Mouse (Mus musculus): ENCODE measurements at regions not wholly inside any gene's neighbourhood (a gene's known extent, or its start where the extent isn't known, plus 50 kb on each side); places are given as distances from the start of the nearest gene placed in this dataset.

DNA sequence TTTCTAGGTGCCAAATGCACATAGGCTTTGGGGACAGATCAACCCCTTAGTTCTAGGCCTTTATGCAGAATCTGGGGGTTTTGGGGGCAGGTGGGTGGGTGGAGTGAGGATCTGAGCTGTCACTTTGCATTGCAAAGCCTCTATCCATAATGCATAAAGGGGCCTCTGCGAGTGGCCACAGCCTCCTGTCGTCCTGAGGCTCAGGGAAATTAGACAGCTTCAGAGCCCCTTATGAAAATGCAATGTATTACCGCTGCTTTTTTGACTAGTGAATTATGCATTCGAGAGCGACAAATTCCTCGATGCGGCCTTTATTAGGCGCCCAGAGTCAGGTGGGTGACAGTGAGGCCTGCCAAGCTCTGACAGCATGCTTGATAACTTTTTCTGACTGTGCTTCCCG, 134.9 kb downstream of the Dhx35 start:
- Histone ChIP-seq H3K36me3 (ENCODE audit: control insufficient read depth, insufficient read depth, low read length) (no peaks in the 10 kb centered on the region), H3K9me3 (ENCODE audit: control insufficient read depth, low read length) (no peaks in the 10 kb centered on the region), H3K27ac (ENCODE audit: low read depth) (no peak overlapping the region), H3K4me2 (ENCODE audit: low read length) (no peak overlapping the region), H3K4me1 (replicated peaks; ENCODE audit: control insufficient read depth, insufficient read depth, low read length) (no peaks in the 10 kb centered on the region), H3K27me3 (replicated peaks; ENCODE audit: control insufficient read depth, insufficient read depth, low read length) (no peaks in the 10 kb centered on the region), H3K4me3 (ENCODE audit: low read depth, low read length) (no peak overlapping the region), H3K9ac (ENCODE audit: low read length) (no peak overlapping the region)
- 73% methylated on average over 9 of the region's 9 CpGs for WGBS
- ATAC-seq (replicated peaks; ENCODE audit: low FRiP score, low TSS enrichment, low read depth): no peak
- no peak for DNase-seq (ENCODE audit: low spot score)

- Histone ChIP-seq H3K27me3 (replicated peaks; ENCODE audit: control insufficient read depth, insufficient read depth, low read length) (no peaks in the 10 kb centered on the region), H3K4me1 (replicated peaks; ENCODE audit: control insufficient read depth, insufficient read depth, low read length) (no peaks in the 10 kb centered on the region), H3K4me2 (ENCODE audit: low read length) (no peak overlapping the region), H3K9ac (ENCODE audit: low read length) (no peak overlapping the region), H3K27ac (ENCODE audit: low read depth) (no peak overlapping the region), H3K36me3 (ENCODE audit: control insufficient read depth, insufficient read depth, low read length) (no peaks in the 10 kb centered on the region), H3K4me3 (ENCODE audit: low read depth, low read length) (no peak overlapping the region), H3K9me3 (ENCODE audit: control insufficient read depth, low read length) (no peaks in the 10 kb centered on the region)
- ATAC-seq (replicated peaks; ENCODE audit: low FRiP score, low TSS enrichment, low read depth) (no peak), DNase-seq (ENCODE audit: low spot score) (no peak)
- 87% methylated on average over 2 of the region's 2 CpGs for WGBS
These were observed 143.4 kb downstream of the Dhx35 start for GRCm38 (mm10) chr2:158937948-158938565.

- no peak for ATAC-seq (replicated peaks; ENCODE audit: low FRiP score, low TSS enrichment, low read depth)
- Histone ChIP-seq H3K4me2 (ENCODE audit: low read length) (no peak overlapping the region), H3K4me3 (ENCODE audit: low read depth, low read length) (no peak overlapping the region), H3K27me3 (replicated peaks; ENCODE audit: control insufficient read depth, insufficient read depth, low read length) (no peaks in the 10 kb centered on the region), H3K9me3 (ENCODE audit: control insufficient read depth, low read length) (no peaks in the 10 kb centered on the region), H3K4me1 (replicated peaks; ENCODE audit: control insufficient read depth, insufficient read depth, low read length) (no peaks in the 10 kb centered on the region), H3K36me3 (ENCODE audit: control insufficient read depth, insufficient read depth, low read length) (no peaks in the 10 kb centered on the region), H3K9ac (ENCODE audit: low read length) (no peak overlapping the region), H3K27ac (ENCODE audit: low read depth) (no peak overlapping the region)
- WGBS: 54% methylated on average over 6 of the region's 6 CpGs
- DNase-seq (ENCODE audit: low spot score): no peak
These were observed 154.8 kb downstream of the Dhx35 start for GRCm38 (mm10) chr2:158949418-158949817.

GRCm38 (mm10) chr2:158951061-158951460, 156.5 kb downstream of the Dhx35 start:
- no peak overlapping the region for H3K9ac ChIP-seq (ENCODE audit: low read length)
- no peak for DNase-seq (ENCODE audit: low spot score)
- no peaks in the 10 kb centered on the region for H3K36me3 ChIP-seq (ENCODE audit: control insufficient read depth, insufficient read depth, low read length)
- no peak overlapping the region for H3K4me3 ChIP-seq (ENCODE audit: low read depth, low read length)
- H3K4me1 ChIP-seq (replicated peaks; ENCODE audit: control insufficient read depth, insufficient read depth, low read length): no peaks in the 10 kb centered on the region
- 34% methylated on average over 3 of the region's 3 CpGs for WGBS
- H3K9me3 ChIP-seq (ENCODE audit: control insufficient read depth, low read length): no peaks in the 10 kb centered on the region
- H3K27ac ChIP-seq (ENCODE audit: low read depth): no peak overlapping the region
- no peak for ATAC-seq (replicated peaks; ENCODE audit: low FRiP score, low TSS enrichment, low read depth)
- H3K27me3 ChIP-seq (replicated peaks; ENCODE audit: control insufficient read depth, insufficient read depth, low read length): no peaks in the 10 kb centered on the region
- no peak overlapping the region for H3K4me2 ChIP-seq (ENCODE audit: low read length)

DNA sequence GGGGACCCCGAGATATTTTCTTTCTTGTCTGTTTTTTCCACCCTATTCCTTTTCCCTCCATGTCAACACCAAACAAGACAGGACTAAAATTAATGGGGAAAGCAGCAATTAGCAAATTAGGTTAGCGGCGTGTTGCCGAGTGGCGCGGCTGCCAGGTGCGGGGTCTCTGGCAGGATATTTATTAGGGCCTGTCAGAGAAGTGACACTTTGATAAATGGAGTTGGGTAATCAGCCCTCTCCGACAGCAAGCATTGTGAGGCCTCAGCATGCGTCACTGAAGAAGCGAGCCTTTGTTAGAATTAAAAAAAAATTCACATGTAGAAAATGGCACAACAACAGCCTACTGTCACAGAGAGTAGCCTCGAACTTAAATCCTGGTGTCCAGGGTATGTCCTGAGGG, 162.3 kb downstream of the Dhx35 start:
- DNase-seq (ENCODE audit: low spot score): no peak
- 39% methylated on average over 11 of the region's 11 CpGs for WGBS
- no peak for ATAC-seq (replicated peaks; ENCODE audit: low FRiP score, low TSS enrichment, low read depth)
- Histone ChIP-seq H3K4me2 (ENCODE audit: low read length) (no peak overlapping the region), H3K27ac (ENCODE audit: low read depth) (no peak overlapping the region), H3K36me3 (ENCODE audit: control insufficient read depth, insufficient read depth, low read length) (no peaks in the 10 kb centered on the region), H3K9me3 (ENCODE audit: control insufficient read depth, low read length) (no peaks in the 10 kb centered on the region), H3K27me3 (replicated peaks; ENCODE audit: control insufficient read depth, insufficient read depth, low read length) (no peaks in the 10 kb centered on the region), H3K4me1 (replicated peaks; ENCODE audit: control insufficient read depth, insufficient read depth, low read length) (no peaks in the 10 kb centered on the region), H3K9ac (ENCODE audit: low read length) (no peak overlapping the region), H3K4me3 (ENCODE audit: low read depth, low read length) (no peak overlapping the region)

DNA sequence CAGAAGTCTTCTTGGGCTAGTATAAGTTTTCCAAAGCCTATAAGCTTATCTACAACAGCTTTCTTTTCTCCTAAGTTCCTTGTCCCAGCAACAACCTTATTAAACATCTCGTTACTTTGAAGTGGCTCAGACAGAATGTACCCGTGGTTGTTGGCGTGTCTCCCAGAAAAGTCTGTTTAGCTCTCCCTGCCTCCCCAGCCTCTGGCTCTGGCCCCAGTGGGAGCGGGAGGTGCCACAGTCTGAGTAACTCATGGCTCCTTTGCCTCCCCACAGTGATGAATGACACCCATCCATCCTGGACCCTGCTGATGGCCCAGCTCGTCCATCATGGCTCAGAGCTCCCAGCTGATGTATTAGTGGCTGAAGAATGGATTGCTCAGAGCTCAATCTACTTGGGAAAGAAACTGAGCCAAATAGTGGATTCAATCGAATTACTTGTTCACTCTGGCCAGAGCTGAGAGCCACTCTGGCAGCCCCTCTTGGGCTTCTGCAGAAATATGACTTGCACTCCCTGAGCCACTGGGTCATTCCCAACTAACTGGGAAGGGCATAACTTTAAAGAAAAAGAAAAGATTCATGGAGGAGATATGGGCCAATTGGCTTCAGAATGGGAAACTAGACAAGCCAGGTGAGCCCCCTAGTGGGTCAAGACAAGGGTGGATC, 170.5 kb downstream of the Dhx35 start:
- H3K27me3 ChIP-seq (replicated peaks; ENCODE audit: control insufficient read depth, insufficient read depth, low read length): no peaks in the 10 kb centered on the region
- no peak overlapping the region for H3K27ac ChIP-seq (ENCODE audit: low read depth)
- no peak for DNase-seq (ENCODE audit: low spot score)
- no peak for ATAC-seq (replicated peaks; ENCODE audit: low FRiP score, low TSS enrichment, low read depth)
- H3K4me1 ChIP-seq (replicated peaks; ENCODE audit: control insufficient read depth, insufficient read depth, low read length): no peaks in the 10 kb centered on the region
- no peak overlapping the region for H3K4me3 ChIP-seq (ENCODE audit: low read depth, low read length)
- 69% methylated on average over 6 of the region's 6 CpGs for WGBS
- no peaks in the 10 kb centered on the region for H3K9me3 ChIP-seq (ENCODE audit: control insufficient read depth, low read length)
- no peak overlapping the region for H3K9ac ChIP-seq (ENCODE audit: low read length)
- H3K36me3 ChIP-seq (ENCODE audit: control insufficient read depth, insufficient read depth, low read length): no peaks in the 10 kb centered on the region
- no peak overlapping the region for H3K4me2 ChIP-seq (ENCODE audit: low read length)

- no peaks in the 10 kb centered on the region for H3K36me3 ChIP-seq (ENCODE audit: control insufficient read depth, insufficient read depth, low read length)
- no peaks in the 10 kb centered on the region for H3K9me3 ChIP-seq (ENCODE audit: control insufficient read depth, low read length)
- DNase-seq (ENCODE audit: low spot score): no peak
- H3K27me3 ChIP-seq (replicated peaks; ENCODE audit: control insufficient read depth, insufficient read depth, low read length): no peaks in the 10 kb centered on the region
- H3K9ac ChIP-seq (ENCODE audit: low read length): no peak overlapping the region
- no peak for ATAC-seq (replicated peaks; ENCODE audit: low FRiP score, low TSS enrichment, low read depth)
- H3K4me1 ChIP-seq (replicated peaks; ENCODE audit: control insufficient read depth, insufficient read depth, low read length): no peaks in the 10 kb centered on the region
- H3K27ac ChIP-seq (ENCODE audit: low read depth): no peak overlapping the region
- no peak overlapping the region for H3K4me3 ChIP-seq (ENCODE audit: low read depth, low read length)
- no peak overlapping the region for H3K4me2 ChIP-seq (ENCODE audit: low read length)
- WGBS: 50% methylated on average over 2 of the region's 2 CpGs
These were observed 177.6 kb downstream of the Dhx35 start for GRCm38 (mm10) chr2:158972178-158972577.

GRCm38 (mm10) chr2:158985529-158986148, 191.0 kb downstream of the Dhx35 start:
- H3K4me1 ChIP-seq (replicated peaks; ENCODE audit: control insufficient read depth, insufficient read depth, low read length): no peaks in the 10 kb centered on the region
- H3K9ac ChIP-seq (ENCODE audit: low read length): no peak overlapping the region
- H3K4me2 ChIP-seq (ENCODE audit: low read length): no peak overlapping the region
- no peaks in the 10 kb centered on the region for H3K9me3 ChIP-seq (ENCODE audit: control insufficient read depth, low read length)
- ATAC-seq (replicated peaks; ENCODE audit: low FRiP score, low TSS enrichment, low read depth) (no peak), DNase-seq (ENCODE audit: low spot score) (peak; percentile 72)
- H3K4me3 ChIP-seq (ENCODE audit: low read depth, low read length): no peak overlapping the region
- WGBS: 78% methylated on average over 17 of the region's 17 CpGs
- no peaks in the 10 kb centered on the region for H3K36me3 ChIP-seq (ENCODE audit: control insufficient read depth, insufficient read depth, low read length)
- no peak overlapping the region for H3K27ac ChIP-seq (ENCODE audit: low read depth)
- no peaks in the 10 kb centered on the region for H3K27me3 ChIP-seq (replicated peaks; ENCODE audit: control insufficient read depth, insufficient read depth, low read length)
